Mouse (Mus musculus) liver, embryonic 14.5 days (tissue): ENCODE data around the gene Myh13.

Experiments used
- CTCF ChIP-seq: IDR thresholded peaks from 2 replicates; pipeline ENCODE4 v1.5.1; 2016; ENCODE audit warnings: antibody characterized with exemption, low read depth, control low read depth
- EP300 ChIP-seq: IDR thresholded peaks from 2 replicates; pipeline ENCODE4 v1.6.1; 2016; ENCODE audit warnings: antibody characterized with exemption, low read depth

DNA sequence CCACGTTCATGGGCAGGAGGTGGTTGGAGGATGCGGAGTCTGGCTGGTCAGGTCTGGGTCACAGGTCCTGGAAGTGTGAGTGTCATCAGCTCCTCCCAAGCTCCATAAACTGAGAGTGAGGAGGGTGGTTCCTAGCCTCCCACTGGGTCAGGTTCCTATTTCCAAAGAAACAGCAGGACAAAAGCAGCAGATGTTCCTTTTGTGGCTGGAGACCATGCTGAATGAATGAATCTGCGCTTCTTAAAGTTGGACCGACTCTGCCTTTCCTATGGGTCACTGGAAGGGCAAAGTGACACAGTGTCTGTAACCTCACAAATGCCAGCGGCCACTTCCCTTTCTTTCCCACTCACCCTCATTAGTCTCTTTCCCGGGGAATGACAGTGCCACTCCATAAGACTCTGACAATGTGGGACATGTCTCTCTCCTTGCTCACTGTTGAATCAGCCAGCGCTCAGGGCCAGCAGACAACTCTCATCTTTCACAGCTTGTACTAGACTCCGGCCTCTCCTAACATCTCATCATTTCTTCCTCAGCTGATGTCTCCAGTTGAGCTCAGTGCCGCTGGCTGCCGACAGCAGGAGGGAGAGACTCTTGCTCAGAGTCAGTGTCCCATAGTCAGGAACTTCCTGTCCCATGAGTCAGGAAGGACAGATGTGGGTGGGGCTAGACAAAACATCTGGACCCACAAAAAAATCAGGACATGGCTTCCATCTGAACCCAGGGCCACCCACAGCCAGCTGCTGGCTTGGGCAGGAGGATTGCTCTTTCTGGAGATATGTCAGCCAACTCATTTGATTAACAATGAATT, 58.4 kb downstream of the Myh13 start:
- TF ChIP-seq EP300, result no peak
- no peak for TF ChIP-seq CTCF
